Mouse (Mus musculus) forebrain, embryonic 13.5 days (tissue): Measurements from ENCODE around the gene Rasef. TPM values are rescaled to one million over a fixed set of nuclear protein-coding genes. Genes with fewer than 3 reads are reported as not detected.

Source experiments
- ATAC-seq: fragments of 200-750 bp; cut with Nextera tagmentation; 2 replicates; pipeline ENCODE4 v1.8.0; 2017
- H3K27ac ChIP-seq: fragments of 300-500 bp; sonication (generic); 2 replicates; pipeline ENCODE4 v1.5.1; 2015; ENCODE audit warnings: inconsistent platforms, mild to moderate bottlenecking, moderate library complexity
- H3K27me3 ChIP-seq: fragments of 300-500 bp; sonication (generic); 2 replicates; pipeline ENCODE4 v1.6.1; 2015; ENCODE audit warnings: mild to moderate bottlenecking, inconsistent platforms
- H3K36me3 ChIP-seq: fragments of 300-500 bp; sonication (generic); 2 replicates; pipeline ENCODE4 v1.6.1; 2015; ENCODE audit warnings: mild to moderate bottlenecking, inconsistent platforms; ENCODE audit not compliant: poor library complexity, severe bottlenecking
- H3K4me1 ChIP-seq: fragments of 300-500 bp; sonication (generic); 2 replicates; pipeline ENCODE4 v1.6.1; 2015; ENCODE audit warnings: inconsistent platforms
- H3K4me2 ChIP-seq: fragments of 300-500 bp; sonication (generic); 2 replicates; pipeline ENCODE4 v1.6.1; 2015; ENCODE audit warnings: inconsistent platforms, mild to moderate bottlenecking, moderate library complexity
- H3K4me3 ChIP-seq: fragments of 300-500 bp; sonication (generic); 2 replicates; pipeline ENCODE4 v1.5.1; 2015; ENCODE audit warnings: mild to moderate bottlenecking, inconsistent platforms
- H3K9ac ChIP-seq: fragments of 300-500 bp; sonication (generic); 2 replicates; pipeline ENCODE4 v1.6.1; 2015; ENCODE audit warnings: mild to moderate bottlenecking, inconsistent platforms
- H3K9me3 ChIP-seq: fragments of 300-500 bp; sonication (generic); replicated peaks from 2 replicates; pipeline ENCODE4 v1.6.1; 2016; ENCODE audit warnings: inconsistent platforms
- WGBS: fragments of 180-500 bp; shearing (Covaris S2); methylation state at CpG from one replicate; pipeline ENCODE4 v1.1.7; 2015; 5-methylcytosine and 5-hydroxymethylcytosine counted together
- polyA plus RNA-seq: library from polyadenylated mRNA; unstranded; fragments of >200 nt; fragmentation: Nextera tagmentation; extraction: Ambion mirVana; gene quantifications from 2 replicates; pipeline ENCODE4 v1.2.1, GENCODE M21; 2015

Rasef gene
- polyA plus RNA-seq = 0.06 and 0.08 TPM in 2 replicates

GRCm38 (mm10) chr4:73790260-73791185, at the start of gene Rasef:
Gene Rasef, minus strand, starts transcription at chr4:73790994.
- Histone ChIP-seq H3K9me3 (no peaks in the 10 kb centered on the region), H3K9ac (peak within 1 kb of the TSS; percentile 65), H3K4me2 (peak within 1 kb of the TSS; percentile 98), H3K27ac (no peak within 1 kb of the TSS), H3K27me3 (peaks cover 20% of the 10 kb centered on the region), H3K4me1 (peaks cover 9% of the 10 kb centered on the region), H3K4me3 (peak within 1 kb of the TSS; percentile 55), H3K36me3 (no peaks in the 10 kb centered on the region)
- peak; percentile 88 for ATAC-seq
- 5% methylated on average over 87 of the region's 87 CpGs for WGBS

GRCm38 (mm10) chr4:73826587-73826986, 35.8 kb upstream of the Rasef start:
- no peak overlapping the region for H3K4me2 ChIP-seq
- H3K9ac ChIP-seq = no peak overlapping the region
- no peak overlapping the region for H3K4me3 ChIP-seq
- no peaks in the 10 kb centered on the region for H3K36me3 ChIP-seq
- no peaks in the 10 kb centered on the region for H3K9me3 ChIP-seq
- no peaks in the 10 kb centered on the region for H3K27me3 ChIP-seq
- ATAC-seq = no peak
- no peak overlapping the region for H3K27ac ChIP-seq
- no peaks in the 10 kb centered on the region for H3K4me1 ChIP-seq
- WGBS = 88% methylated on average over 3 of the region's 3 CpGs

- Histone ChIP-seq H3K4me1 (peaks cover 9% of the 10 kb centered on the region), H3K4me3 (peak overlapping the region; percentile 55), H3K27me3 (peaks cover 20% of the 10 kb centered on the region), H3K9ac (peak overlapping the region; percentile 65), H3K4me2 (peak overlapping the region; percentile 98), H3K9me3 (no peaks in the 10 kb centered on the region), H3K27ac (no peak overlapping the region), H3K36me3 (no peaks in the 10 kb centered on the region)
- 0 out of 2 replicates have a peak, but pooled peaks have one; percentile 1 for ATAC-seq
- WGBS = 61% methylated on average over 3 of the region's 3 CpGs
Observed at GRCm38 (mm10) chr4:73791186-73791540, 369 bp upstream of the Rasef start.

- H3K36me3 ChIP-seq = no peaks in the 10 kb centered on the region
- peaks cover 20% of the 10 kb centered on the region for H3K27me3 ChIP-seq
- H3K4me3 ChIP-seq = no peak overlapping the region
- peaks cover 9% of the 10 kb centered on the region for H3K4me1 ChIP-seq
- 64% methylated on average over 6 of the region's 6 CpGs for WGBS
- no peak overlapping the region for H3K4me2 ChIP-seq
- no peak overlapping the region for H3K9ac ChIP-seq
- no peaks in the 10 kb centered on the region for H3K9me3 ChIP-seq
- H3K27ac ChIP-seq = no peak overlapping the region
- ATAC-seq = no peak
Observed at GRCm38 (mm10) chr4:73789534-73789933, 1.3 kb downstream of the Rasef start.

GRCm38 (mm10) chr4:73788076-73788730, 2.6 kb downstream of the Rasef start:
- Histone ChIP-seq H3K4me3 (no peak overlapping the region), H3K27ac (no peak overlapping the region), H3K9me3 (no peaks in the 10 kb centered on the region), H3K36me3 (no peaks in the 10 kb centered on the region), H3K4me1 (peaks cover 9% of the 10 kb centered on the region), H3K9ac (no peak overlapping the region), H3K27me3 (peaks cover 20% of the 10 kb centered on the region), H3K4me2 (no peak overlapping the region)
- ATAC-seq = no peak
- 93% methylated on average over 7 of the region's 7 CpGs for WGBS

GRCm38 (mm10) chr4:73784147-73784546, 6.6 kb downstream of the Rasef start:
- H3K36me3 ChIP-seq = no peaks in the 10 kb centered on the region
- H3K9me3 ChIP-seq = no peaks in the 10 kb centered on the region
- H3K27ac ChIP-seq = no peak overlapping the region
- H3K4me1 ChIP-seq = no peaks in the 10 kb centered on the region
- no peak for ATAC-seq
- no peak overlapping the region for H3K4me3 ChIP-seq
- no peaks in the 10 kb centered on the region for H3K27me3 ChIP-seq
- no peak overlapping the region for H3K4me2 ChIP-seq
- 73% methylated on average over 1 of the region's 1 CpGs for WGBS
- no peak overlapping the region for H3K9ac ChIP-seq

GRCm38 (mm10) chr4:73781061-73781460, 9.7 kb downstream of the Rasef start:
- no peak overlapping the region for H3K27ac ChIP-seq
- no peak overlapping the region for H3K4me2 ChIP-seq
- H3K9ac ChIP-seq = no peak overlapping the region
- no peaks in the 10 kb centered on the region for H3K9me3 ChIP-seq
- no peak for ATAC-seq
- H3K36me3 ChIP-seq = no peaks in the 10 kb centered on the region
- no peaks in the 10 kb centered on the region for H3K4me1 ChIP-seq
- 83% methylated on average over 3 of the region's 3 CpGs for WGBS
- H3K4me3 ChIP-seq = no peak overlapping the region
- H3K27me3 ChIP-seq = no peaks in the 10 kb centered on the region

- no peak for ATAC-seq
- Histone ChIP-seq H3K9ac (no peak overlapping the region), H3K36me3 (no peaks in the 10 kb centered on the region), H3K4me3 (no peak overlapping the region), H3K4me1 (no peaks in the 10 kb centered on the region), H3K9me3 (no peaks in the 10 kb centered on the region), H3K27ac (no peak overlapping the region), H3K4me2 (no peak overlapping the region), H3K27me3 (no peaks in the 10 kb centered on the region)
- WGBS = 88% methylated on average over 2 of the region's 2 CpGs
Observed at GRCm38 (mm10) chr4:73775266-73775665, 15.5 kb downstream of the Rasef start.

- H3K36me3 ChIP-seq = no peaks in the 10 kb centered on the region
- no peak overlapping the region for H3K4me2 ChIP-seq
- WGBS = 58% methylated on average over 5 of the region's 5 CpGs
- no peaks in the 10 kb centered on the region for H3K9me3 ChIP-seq
- H3K9ac ChIP-seq = no peak overlapping the region
- H3K4me3 ChIP-seq = no peak overlapping the region
- H3K27ac ChIP-seq = no peak overlapping the region
- H3K27me3 ChIP-seq = no peaks in the 10 kb centered on the region
- no peaks in the 10 kb centered on the region for H3K4me1 ChIP-seq
- ATAC-seq = no peak
Observed at GRCm38 (mm10) chr4:73773831-73774810, 16.7 kb downstream of the Rasef start.

- H3K27me3 ChIP-seq = no peaks in the 10 kb centered on the region
- H3K4me2 ChIP-seq = no peak overlapping the region
- no peaks in the 10 kb centered on the region for H3K9me3 ChIP-seq
- H3K4me1 ChIP-seq = no peaks in the 10 kb centered on the region
- H3K27ac ChIP-seq = no peak overlapping the region
- H3K4me3 ChIP-seq = no peak overlapping the region
- no peak for ATAC-seq
- H3K36me3 ChIP-seq = no peaks in the 10 kb centered on the region
- H3K9ac ChIP-seq = no peak overlapping the region
Observed at GRCm38 (mm10) chr4:73772028-73772427, 18.8 kb downstream of the Rasef start.

GRCm38 (mm10) chr4:73770592-73770991, 20.2 kb downstream of the Rasef start:
- ATAC-seq = no peak
- H3K9me3 ChIP-seq = no peaks in the 10 kb centered on the region
- H3K27ac ChIP-seq = no peak overlapping the region
- no peak overlapping the region for H3K4me2 ChIP-seq
- no peaks in the 10 kb centered on the region for H3K27me3 ChIP-seq
- H3K4me3 ChIP-seq = no peak overlapping the region
- H3K9ac ChIP-seq = no peak overlapping the region
- H3K4me1 ChIP-seq = no peaks in the 10 kb centered on the region
- no peaks in the 10 kb centered on the region for H3K36me3 ChIP-seq

GRCm38 (mm10) chr4:73768156-73768555, 22.6 kb downstream of the Rasef start:
- no peak for ATAC-seq
- no peak overlapping the region for H3K27ac ChIP-seq

More at GRCm38 (mm10) chr4:73768156-73768555, 22.6 kb downstream of the Rasef start:
- Histone ChIP-seq H3K4me1 (no peaks in the 10 kb centered on the region), H3K27me3 (no peaks in the 10 kb centered on the region), H3K9me3 (no peaks in the 10 kb centered on the region), H3K9ac (no peak overlapping the region), H3K36me3 (no peaks in the 10 kb centered on the region), H3K4me2 (no peak overlapping the region), H3K4me3 (no peak overlapping the region)
- 81% methylated on average over 3 of the region's 3 CpGs for WGBS
